Mouse (Mus musculus) embryonic fibroblast, embryonic 13.5 days (primary cell): ENCODE results near the gene Lrrc28.

ENCODE experiments used
- CTCF ChIP-seq: IDR thresholded peaks from 2 replicates; pipeline ENCODE4 v1.5.1; 2011; ENCODE audit warnings: mild to moderate bottlenecking, control low read depth, low read length, moderate library complexity, borderline replicate concordance; ENCODE audit not compliant: insufficient read depth
- POLR2A ChIP-seq: IDR thresholded peaks from 2 replicates; pipeline ENCODE4 v1.6.1; 2011; ENCODE audit warnings: low read depth, mild to moderate bottlenecking, control low read depth, low read length, moderate library complexity

GRCm38 (mm10) chr7:67629681-67630080 is 15.4 kb downstream of the Lrrc28 start:
- TF ChIP-seq POLR2A (no peak), CTCF (no peak)
